In the genomic region with DNA sequence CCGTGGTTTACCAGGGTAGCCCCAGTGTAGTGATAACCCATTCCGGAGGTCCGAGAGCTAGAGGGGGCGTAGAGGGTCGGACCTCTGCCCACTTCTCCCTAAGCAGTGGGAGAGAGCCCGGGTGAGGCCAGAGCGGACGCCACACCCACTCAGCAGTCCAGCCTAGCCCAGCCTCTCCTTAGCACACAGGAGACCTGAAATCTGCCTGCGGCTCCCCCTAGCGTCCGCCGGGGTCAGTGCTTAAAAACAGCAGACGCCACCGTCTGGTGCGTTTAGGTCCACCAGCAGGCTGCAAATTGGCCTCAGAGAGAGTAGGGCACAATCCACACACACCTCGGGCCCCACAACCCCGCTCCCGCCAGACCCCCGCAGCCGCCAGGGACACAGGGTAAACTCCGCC, we compare ENCODE assay signal across 8 mouse cellular contexts. TPM values are rescaled to one million over a fixed set of nuclear protein-coding genes. Genes with fewer than 3 reads are reported as not detected.
A peak's percentile ranks its signal among the peaks of the same experiment; 100 is the strongest.
DNase-seq lines count a peak whose midpoint lies in the region; ATAC-seq lines count a peak whose summit lies in the region.

No protein-coding gene starts in this region.

- H3K27ac ChIP-seq in intestine, embryonic 16.5 days (ENCODE audit: low read length) = peak overlapping the region; percentile 38; the same call in 1 of the 2 replicates
- no peak overlapping the region for H3K27ac ChIP-seq in midbrain, embryonic 12.5 days (replicated peaks)

- peaks cover 28% of the 10 kb centered on the region for H3K4me1 ChIP-seq in intestine, embryonic 16.5 days (ENCODE audit: control insufficient read depth, insufficient read depth, low read length)
- H3K4me1 ChIP-seq in midbrain, embryonic 12.5 days = peaks cover 32% of the 10 kb centered on the region

- peak; percentile 78 for ATAC-seq in intestine, embryonic 16.5 days
- ATAC-seq in midbrain, embryonic 12.5 days (ENCODE audit: low FRiP score, low read depth) = peak; percentile 72
- ATAC-seq in activated CD4-positive, CD25-positive, alpha-beta regulatory T cell, adult 4 months = no peak

- H3K4me2 ChIP-seq in intestine, embryonic 16.5 days (ENCODE audit: low read depth, low read length) = peak overlapping the region; percentile 57
- H3K4me2 ChIP-seq in midbrain, embryonic 12.5 days (replicated peaks) = peak overlapping the region; percentile 49

- peak overlapping the region; percentile 37 for H3K4me3 ChIP-seq in intestine, embryonic 16.5 days (ENCODE audit: low read length)
- peak overlapping the region; percentile 31 for H3K4me3 ChIP-seq in midbrain, embryonic 12.5 days

- peak overlapping the region; percentile 46 for H3K9ac ChIP-seq in intestine, embryonic 16.5 days (ENCODE audit: low read depth, low read length)
- H3K9ac ChIP-seq in midbrain, embryonic 12.5 days (replicated peaks) = 0 out of 2 replicates have a peak overlapping the region, but pooled peaks have one; percentile 12

- no peaks in the 10 kb centered on the region for H3K9me3 ChIP-seq in intestine, embryonic 16.5 days (ENCODE audit: control insufficient read depth, low read length)
- no peaks in the 10 kb centered on the region for H3K9me3 ChIP-seq in midbrain, embryonic 12.5 days

- H3K27me3 ChIP-seq in intestine, embryonic 16.5 days (replicated peaks; ENCODE audit: control insufficient read depth, insufficient read depth, low read length) = no peaks in the 10 kb centered on the region
- peaks cover 57% of the 10 kb centered on the region for H3K27me3 ChIP-seq in midbrain, embryonic 12.5 days

- H3K36me3 ChIP-seq in intestine, embryonic 16.5 days (ENCODE audit: control insufficient read depth, insufficient read depth, low read length) = no peaks in the 10 kb centered on the region
- no peaks in the 10 kb centered on the region for H3K36me3 ChIP-seq in midbrain, embryonic 12.5 days

- peak; percentile 82 for DNase-seq in adrenal gland, adult 8-10 months
- peak; percentile 85 for DNase-seq in embryo, embryonic 11.5 days (ENCODE audit: low read depth, low spot score)
- DNase-seq in gastrocnemius, postnatal 4 days (ENCODE audit: low spot score in 2 of 2) = peak; percentile 83 to 90
- DNase-seq in left cerebral cortex, postnatal 4 days = peak; percentile 92
- DNase-seq in skeletal muscle tissue, adult 2 months (ENCODE audit: low read depth, low spot score) = peak; percentile 82

- WGBS in intestine, embryonic 16.5 days = 1% methylated on average over 21 of the region's 21 CpGs
- under 1% methylated on average over 21 of the region's 21 CpGs for WGBS in midbrain, embryonic 12.5 days

- intact Hi-C loops in left cerebral cortex, postnatal 4 days (cut with DNase I) = no loop called here

RNA-seq across cellular contexts. Expression of a gene that starts 3.5 kb away (rescaled TPM):
- total RNA-seq in adrenal gland, adult 8-10 months (2022) = 10 to 100 TPM in 1 of 4 experiments, 1 to 10 TPM in 3; 3.2 to 10.0 (median 7.8) TPM
- total RNA-seq in gastrocnemius, postnatal 4 days (2021) = 1 to 10 TPM; 5.0 to 6.1 TPM
- 20.4 and 29.1 TPM in 2 replicates for polyA plus RNA-seq in intestine, embryonic 16.5 days (2015; fragmentation: Nextera tagmentation; extraction: Ambion mirVana)
- total RNA-seq in left cerebral cortex, postnatal 4 days (2021) = 1 to 10 TPM in 1 of 2 experiments, under 1 TPM in 1; 0.62 to 1.6 TPM
- polyA plus RNA-seq in midbrain, embryonic 12.5 days (2016; fragmentation: Nextera tagmentation; extraction: Ambion mirVana) = 2.7 and 4.1 TPM in 2 replicates
- polyA plus RNA-seq in activated CD4-positive, CD25-positive, alpha-beta regulatory T cell, adult 4 months (2017; shearing (Covaris generic)) = not detected

RNA-seq across cellular contexts. Expression of a gene that starts 6.7 kb away (rescaled TPM):
- total RNA-seq in adrenal gland, adult 8-10 months (2022) = 1 to 10 TPM in 1 of 4 experiments, under 1 TPM in 3; 0.67 to 1.0 (median 0.78) TPM
- total RNA-seq in gastrocnemius, postnatal 4 days (2021) = under 1 TPM in 1 of 2 experiments, not detected in 1; 0.59 TPM
- polyA plus RNA-seq in intestine, embryonic 16.5 days (2015; fragmentation: Nextera tagmentation; extraction: Ambion mirVana) = 1.2 TPM in 2 replicates
- total RNA-seq in left cerebral cortex, postnatal 4 days (2021) = 1 to 10 TPM; 1.4 to 4.0 TPM
- polyA plus RNA-seq in midbrain, embryonic 12.5 days (2016; fragmentation: Nextera tagmentation; extraction: Ambion mirVana) = 0.47 TPM in 1 of 2 replicates, not detected in the other
- not detected for polyA plus RNA-seq in activated CD4-positive, CD25-positive, alpha-beta regulatory T cell, adult 4 months (2017; shearing (Covaris generic))

RNA-seq across cellular contexts. Expression of a gene that starts 29.0 kb away (rescaled TPM):
- 10 to 100 TPM; 14.3 to 28.0 (median 17.7) TPM for total RNA-seq in adrenal gland, adult 8-10 months (2022)
- 10 to 100 TPM in 1 of 2 experiments, 1 to 10 TPM in 1; 7.0 to 10.2 TPM for total RNA-seq in gastrocnemius, postnatal 4 days (2021)
- polyA plus RNA-seq in intestine, embryonic 16.5 days (2015; fragmentation: Nextera tagmentation; extraction: Ambion mirVana) = 2.7 and 3.5 TPM in 2 replicates
- under 1 TPM; 0.38 to 0.50 TPM for total RNA-seq in left cerebral cortex, postnatal 4 days (2021)
- polyA plus RNA-seq in midbrain, embryonic 12.5 days (2016; fragmentation: Nextera tagmentation; extraction: Ambion mirVana) = 1.2 and 1.5 TPM in 2 replicates
- polyA plus RNA-seq in activated CD4-positive, CD25-positive, alpha-beta regulatory T cell, adult 4 months (2017; shearing (Covaris generic)) = not detected

RNA-seq across cellular contexts. Expression of a gene that starts 35.8 kb away (rescaled TPM):
- 100 to 1,000 TPM; 112 to 162 (median 141) TPM for total RNA-seq in adrenal gland, adult 8-10 months (2022)
- 10 to 100 TPM; 69.1 to 74.5 TPM for total RNA-seq in gastrocnemius, postnatal 4 days (2021)
- polyA plus RNA-seq in intestine, embryonic 16.5 days (2015; fragmentation: Nextera tagmentation; extraction: Ambion mirVana) = 30.1 and 32.5 TPM in 2 replicates
- 100 to 1,000 TPM; 153 to 168 TPM for total RNA-seq in left cerebral cortex, postnatal 4 days (2021)
- polyA plus RNA-seq in midbrain, embryonic 12.5 days (2016; fragmentation: Nextera tagmentation; extraction: Ambion mirVana) = 39.4 and 40.5 TPM in 2 replicates
- polyA plus RNA-seq in activated CD4-positive, CD25-positive, alpha-beta regulatory T cell, adult 4 months (2017; shearing (Covaris generic)) = under 1 TPM; 0.25 to 0.27 TPM

Comparison
In these comparisons a context has a peak if more than half of its experiments do, and no peak if none do; other contexts are left out.
1. RNA of a gene that starts 29.0 kb away (total RNA-seq): 14.3 to 28.0 TPM in adrenal gland, adult 8-10 months and 7.0 to 10.2 TPM in gastrocnemius, postnatal 4 days; 0.38 to 0.50 TPM in left cerebral cortex, postnatal 4 days; every median in the first group is over 4 times any median in the second.
2. Peak in every context shown above with its lines, with median percentiles within 50 percentile points of each other: DNase-seq.